Mouse (Mus musculus) embryonic facial prominence, embryonic 11.5 days (tissue): ENCODE data around the gene Slc6a8. TPM values are rescaled to one million over a fixed set of nuclear protein-coding genes. Genes with fewer than 3 reads are reported as not detected.

Experiments
- ATAC-seq: fragments of 200-750 bp; cut with Nextera tagmentation; replicated peaks from 2 replicates; pipeline ENCODE4 v1.8.0; 2017; ENCODE audit warnings: low read depth; ENCODE audit not compliant: insufficient number of reproducible peaks, low FRiP score, low TSS enrichment
- DNase-seq: peaks from one replicate; pipeline ENCODE4 v3.0.0-alpha.2; 2015; ENCODE audit warnings: low spot score
- H3K27ac ChIP-seq: fragments of 300-500 bp; sonication (generic); replicated peaks from 2 replicates; pipeline ENCODE4 v1.5.1; 2014; ENCODE audit warnings: mild to moderate bottlenecking, low read depth, low read length, control low read depth
- H3K27me3 ChIP-seq: fragments of 300-500 bp; sonication (generic); 2 replicates; pipeline ENCODE4 v1.6.1; 2014; ENCODE audit warnings: mild to moderate bottlenecking, low read length, moderate library complexity, mixed read lengths; ENCODE audit not compliant: control insufficient read depth, insufficient read depth
- H3K36me3 ChIP-seq: fragments of 300-500 bp; sonication (generic); replicated peaks from 2 replicates; pipeline ENCODE4 v1.6.1; 2014; ENCODE audit warnings: low read depth, mild to moderate bottlenecking, low read length, moderate library complexity, mixed read lengths; ENCODE audit not compliant: control insufficient read depth, insufficient read depth
- H3K4me1 ChIP-seq: fragments of 300-500 bp; sonication (generic); 2 replicates; pipeline ENCODE4 v1.6.1; 2014; ENCODE audit warnings: low read length, mixed read lengths; ENCODE audit not compliant: control insufficient read depth, insufficient read depth
- H3K4me2 ChIP-seq: fragments of 300-500 bp; sonication (generic); 2 replicates; pipeline ENCODE4 v1.6.1; 2014; ENCODE audit warnings: low read depth, mild to moderate bottlenecking, control low read depth, low read length, moderate library complexity
- H3K4me3 ChIP-seq: fragments of 300-500 bp; sonication (generic); 2 replicates; pipeline ENCODE4 v1.5.1; 2014; ENCODE audit warnings: low read depth, low read length, control low read depth
- H3K9ac ChIP-seq: fragments of 300-500 bp; sonication (generic); replicated peaks from 2 replicates; pipeline ENCODE4 v1.6.1; 2014; ENCODE audit warnings: mild to moderate bottlenecking, control low read depth, low read length
- H3K9me3 ChIP-seq: fragments of 300-500 bp; sonication (generic); replicated peaks from 2 replicates; pipeline ENCODE4 v1.6.1; 2016; ENCODE audit warnings: mild to moderate bottlenecking, low read length, inconsistent platforms, mixed read lengths; ENCODE audit not compliant: control insufficient read depth
- WGBS: fragments of 180-500 bp; shearing (Covaris S2); extraction: QIAGEN DNeasy Blood & Tissue Kit; methylation state at CpG from one replicate; pipeline ENCODE4 v1.1.7; 2014; 5-methylcytosine and 5-hydroxymethylcytosine counted together
- polyA plus RNA-seq: library from polyadenylated mRNA; unstranded; fragments of >200 nt; fragmentation: Nextera tagmentation; extraction: Ambion mirVana; gene quantifications from 2 replicates; pipeline ENCODE4 v1.2.1, GENCODE M21; 2014

Gene Slc6a8
- polyA plus RNA-seq, 1 experiment from 2014 or later: 6.1 TPM

- WGBS: 80% methylated on average over 6 of the region's 6 CpGs
- Histone ChIP-seq H3K4me3 (no peak overlapping the region), H3K9me3 (no peaks in the 10 kb centered on the region), H3K27me3 (no peaks in the 10 kb centered on the region), H3K27ac (no peak overlapping the region), H3K4me2 (no peak overlapping the region), H3K36me3 (no peaks in the 10 kb centered on the region), H3K4me1 (no peaks in the 10 kb centered on the region), H3K9ac (no peak overlapping the region)
- no peak for DNase-seq
- ATAC-seq: no peak
These were observed 19.6 kb upstream of the Slc6a8 start for GRCm38 (mm10) chrX:73653392-73653791.

DNA sequence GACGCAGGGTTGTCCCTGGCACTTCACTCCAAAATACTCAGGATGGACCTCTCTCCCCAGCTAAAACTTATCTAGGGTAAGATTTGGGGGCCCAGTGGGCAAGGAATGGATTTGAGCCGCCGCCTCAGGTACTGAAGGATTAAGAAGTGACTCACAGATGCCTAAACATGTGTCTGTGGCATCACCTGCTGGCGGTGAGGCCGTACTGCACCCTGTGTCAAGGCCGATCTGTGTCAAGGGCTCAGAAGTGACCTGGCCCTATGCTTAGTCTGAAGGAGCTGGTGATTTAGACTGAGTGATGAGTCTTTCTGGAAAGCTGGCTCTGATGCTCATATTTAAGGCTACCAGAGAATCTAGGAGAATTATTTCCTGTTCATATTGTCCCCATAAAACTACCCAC, 18.8 kb upstream of the Slc6a8 start:
- H3K9ac ChIP-seq: no peak overlapping the region
- no peak overlapping the region for H3K4me3 ChIP-seq
- DNase-seq (peak; percentile 74), ATAC-seq (no peak; the same call in 1 of the 2 replicates)
- H3K27me3 ChIP-seq: no peaks in the 10 kb centered on the region
- WGBS: 16% methylated on average over 6 of the region's 6 CpGs
- no peaks in the 10 kb centered on the region for H3K9me3 ChIP-seq
- H3K36me3 ChIP-seq: no peaks in the 10 kb centered on the region
- no peak overlapping the region for H3K27ac ChIP-seq
- no peaks in the 10 kb centered on the region for H3K4me1 ChIP-seq
- no peak overlapping the region for H3K4me2 ChIP-seq

- Histone ChIP-seq H3K9me3 (no peaks in the 10 kb centered on the region), H3K9ac (no peak overlapping the region), H3K4me2 (no peak overlapping the region), H3K4me1 (no peaks in the 10 kb centered on the region), H3K36me3 (no peaks in the 10 kb centered on the region), H3K27ac (no peak overlapping the region), H3K27me3 (no peaks in the 10 kb centered on the region), H3K4me3 (no peak overlapping the region)
- peak; percentile 53 for DNase-seq
- no peak for ATAC-seq
- 75% methylated on average over 3 of the region's 3 CpGs for WGBS
These were observed 17.4 kb upstream of the Slc6a8 start for GRCm38 (mm10) chrX:73655529-73655928.

DNA sequence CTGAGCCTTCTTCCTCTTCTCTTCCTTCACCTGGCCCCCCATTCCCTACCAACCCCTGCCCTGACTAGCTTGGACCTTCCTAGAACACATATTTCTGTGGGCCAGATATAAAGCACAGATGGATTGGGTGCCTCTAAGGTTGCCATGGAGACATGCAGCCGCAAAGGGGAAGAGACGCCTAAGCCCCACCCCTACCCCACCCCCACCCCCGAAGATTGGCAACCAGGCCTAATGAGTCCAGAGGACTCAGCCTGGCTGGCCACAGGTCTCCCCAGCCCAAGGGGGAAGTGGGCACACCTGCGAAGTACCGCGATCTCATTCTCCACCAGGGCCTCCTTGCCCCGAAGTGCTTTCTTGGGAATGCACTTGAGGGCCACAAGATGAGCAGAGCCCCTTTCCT, 14.6 kb upstream of the Slc6a8 start:
- no peak for ATAC-seq

DNA sequence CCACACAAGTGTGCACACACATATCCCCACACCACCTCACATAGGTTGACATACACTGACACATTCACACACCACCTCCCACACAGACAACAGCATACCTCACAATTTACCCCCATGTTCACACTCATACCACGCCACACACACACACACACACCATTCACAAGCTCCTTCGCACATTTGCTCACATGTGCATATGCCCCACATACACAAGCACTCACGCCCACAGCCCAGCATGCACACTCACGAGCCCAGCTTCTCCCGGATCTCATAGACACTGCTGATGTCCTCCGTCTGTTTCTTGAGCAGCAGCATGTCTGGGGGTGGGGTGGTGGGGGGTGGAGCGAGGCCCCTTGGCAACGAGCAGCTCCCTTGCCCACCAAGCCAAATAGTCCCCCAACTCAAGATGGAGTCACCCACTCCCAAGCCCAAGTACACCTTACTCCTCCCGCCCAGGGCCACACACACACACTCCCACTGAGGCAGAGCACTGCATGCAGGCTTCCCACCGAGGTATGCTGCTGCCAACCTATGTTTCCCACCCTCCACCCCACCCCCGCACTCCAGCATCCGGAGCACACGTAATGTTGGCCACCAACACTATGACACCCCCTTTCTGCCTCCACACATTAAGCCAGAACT, 13.9 kb upstream of the Slc6a8 start:
- H3K27ac ChIP-seq: no peak overlapping the region
- 63% methylated on average over 13 of the region's 13 CpGs for WGBS

More for the DNA sequence above, 14.6 kb upstream of the Slc6a8 start:
- no peak overlapping the region for H3K4me3 ChIP-seq
- H3K4me1 ChIP-seq: no peaks in the 10 kb centered on the region
- no peak overlapping the region for H3K27ac ChIP-seq
- no peaks in the 10 kb centered on the region for H3K9me3 ChIP-seq
- no peak overlapping the region for H3K9ac ChIP-seq
- DNase-seq: no peak
- H3K27me3 ChIP-seq: no peaks in the 10 kb centered on the region
- WGBS: 52% methylated on average over 6 of the region's 7 CpGs
- no peak overlapping the region for H3K4me2 ChIP-seq
- H3K36me3 ChIP-seq: no peaks in the 10 kb centered on the region

DNA sequence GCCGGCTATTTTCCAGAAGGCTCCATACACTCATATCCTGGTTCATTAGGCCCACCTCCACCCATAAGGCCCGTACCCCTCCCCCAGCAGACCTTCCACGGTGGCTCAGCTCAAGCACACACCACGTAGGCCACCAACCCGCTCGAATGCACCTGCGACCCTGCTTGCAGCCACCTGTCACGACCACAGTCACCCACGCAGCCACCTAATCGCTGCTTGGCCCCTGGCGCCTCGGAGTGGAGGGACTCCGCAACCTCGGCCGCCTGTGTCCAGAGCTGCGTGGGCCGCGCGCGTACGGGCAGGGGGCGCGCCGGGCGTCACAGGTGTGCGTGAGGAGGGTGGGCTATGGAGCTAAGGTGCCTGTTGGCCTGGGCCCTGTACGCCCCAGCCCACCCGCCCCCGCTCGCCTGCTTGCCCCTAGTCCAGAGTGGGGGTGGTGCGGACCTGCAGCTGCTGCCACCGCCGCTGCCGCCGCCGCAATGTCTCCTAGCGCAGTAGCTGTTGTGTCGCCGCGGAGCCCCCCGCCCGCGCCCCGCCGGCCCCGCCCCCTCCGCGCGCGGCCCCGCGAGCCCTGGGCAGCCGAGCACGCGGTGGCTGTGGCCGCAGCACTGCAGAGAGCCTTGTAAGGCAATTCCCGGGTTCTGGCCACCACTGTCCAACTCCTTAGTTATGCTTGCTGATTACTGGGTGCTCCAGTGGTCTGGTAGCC, 13.2 kb upstream of the Slc6a8 start, which contains the start of gene Pnck:
TSS of gene Pnck (minus strand) at position 543 of the 709 bp plus-strand sequence.
- Histone ChIP-seq H3K36me3 (no peaks in the 10 kb centered on the region), H3K9me3 (no peaks in the 10 kb centered on the region), H3K4me2 (peak within 1 kb of the TSS; percentile 87), H3K4me1 (no peaks in the 10 kb centered on the region), H3K27me3 (no peaks in the 10 kb centered on the region), H3K9ac (peak within 1 kb of the TSS; percentile 51), H3K4me3 (peak within 1 kb of the TSS; percentile 40), H3K27ac (no peak within 1 kb of the TSS)
- DNase-seq (peak; percentile 35), ATAC-seq (peak; percentile 27; the same call in 1 of the 2 replicates)
- 19% methylated on average over 34 of the region's 57 CpGs for WGBS

More for the DNA sequence above, 13.9 kb upstream of the Slc6a8 start:
- no peaks in the 10 kb centered on the region for H3K36me3 ChIP-seq
- peak overlapping the region; percentile 40 for H3K4me3 ChIP-seq
- H3K4me1 ChIP-seq: no peaks in the 10 kb centered on the region
- no peaks in the 10 kb centered on the region for H3K9me3 ChIP-seq
- DNase-seq: no peak
- no peak overlapping the region for H3K9ac ChIP-seq
- peak overlapping the region; percentile 87 for H3K4me2 ChIP-seq
- H3K27me3 ChIP-seq: no peaks in the 10 kb centered on the region
- ATAC-seq: no peak

GRCm38 (mm10) chrX:73660284-73660665, 12.7 kb upstream of the Slc6a8 start:
- Histone ChIP-seq H3K9ac (peak overlapping the region; percentile 51; the same call in 1 of the 2 replicates), H3K36me3 (no peaks in the 10 kb centered on the region), H3K4me1 (no peaks in the 10 kb centered on the region), H3K9me3 (no peaks in the 10 kb centered on the region), H3K27me3 (no peaks in the 10 kb centered on the region), H3K4me3 (peak overlapping the region; percentile 40), H3K27ac (no peak overlapping the region), H3K4me2 (peak overlapping the region; percentile 87)
- DNase-seq (no peak), ATAC-seq (no peak)
- 55% methylated on average over 3 of the region's 3 CpGs for WGBS

GRCm38 (mm10) chrX:73663143-73663542, 9.8 kb upstream of the Slc6a8 start:
- no peak for ATAC-seq
- no peaks in the 10 kb centered on the region for H3K4me1 ChIP-seq
- no peak overlapping the region for H3K9ac ChIP-seq
- H3K27me3 ChIP-seq: no peaks in the 10 kb centered on the region
- H3K4me2 ChIP-seq: no peak overlapping the region
- H3K9me3 ChIP-seq: no peaks in the 10 kb centered on the region
- no peak overlapping the region for H3K4me3 ChIP-seq
- H3K36me3 ChIP-seq: no peaks in the 10 kb centered on the region
- no peak overlapping the region for H3K27ac ChIP-seq
- DNase-seq: no peak
